Mouse (Mus musculus): ENCODE measurements around the gene Ankrd24. TPM values are rescaled to one million over a fixed set of nuclear protein-coding genes. Genes with fewer than 3 reads are reported as not detected.

Ankrd24 gene
- 1 to 10 TPM; 5.9 to 9.5 TPM for total RNA-seq (2021)
- long read RNA-seq, experiment 1, partial matches to known transcripts: 0 of 4 reads
- long read RNA-seq, experiment 1, other reads (novel, unspliced or antisense): 3 of 4 reads
- long read RNA-seq, experiment 2, partial matches to known transcripts: 0 of 8 reads
- long read RNA-seq, experiment 2, other reads (novel, unspliced or antisense): 5 of 8 reads

- no peak for DNase-seq
Observed at GRCm38 (mm10) chr10:81628390-81628789, at the start of gene Ankrd24. TSS of gene Ankrd24 (plus strand) at chr10:81628540.

- DNase-seq: no peak
Observed at GRCm38 (mm10) chr10:81579967-81580366, 48.4 kb upstream of the Ankrd24 start.

GRCm38 (mm10) chr10:81580441-81581070 lies 47.8 kb upstream of the Ankrd24 start:
- no peak for DNase-seq

GRCm38 (mm10) chr10:81583347-81583746 lies 45.0 kb upstream of the Ankrd24 start:
- no peak for DNase-seq

- DNase-seq: no peak
Observed at GRCm38 (mm10) chr10:81588739-81589138, 39.6 kb upstream of the Ankrd24 start.

- DNase-seq: no peak
Observed at GRCm38 (mm10) chr10:81591846-81592245, 36.5 kb upstream of the Ankrd24 start.

GRCm38 (mm10) chr10:81592631-81593030 lies 35.7 kb upstream of the Ankrd24 start:
- DNase-seq: no peak

- DNase-seq: no peak
Observed at GRCm38 (mm10) chr10:81593223-81593622, 35.1 kb upstream of the Ankrd24 start.

- no peak for DNase-seq
Observed at GRCm38 (mm10) chr10:81593935-81594334, 34.4 kb upstream of the Ankrd24 start.

- no peak for DNase-seq
Observed at GRCm38 (mm10) chr10:81595599-81595998, 32.7 kb upstream of the Ankrd24 start.

- DNase-seq: peak; percentile 56
Observed at GRCm38 (mm10) chr10:81596611-81597010, 31.7 kb upstream of the Ankrd24 start.

- peak; percentile 57 for DNase-seq
Observed at GRCm38 (mm10) chr10:81597137-81597950, 31.0 kb upstream of the Ankrd24 start.

GRCm38 (mm10) chr10:81598342-81598741 lies 30.0 kb upstream of the Ankrd24 start:
- no peak for DNase-seq

GRCm38 (mm10) chr10:81598871-81599270 lies 29.5 kb upstream of the Ankrd24 start:
- no peak for DNase-seq

- DNase-seq: no peak
Observed at GRCm38 (mm10) chr10:81599630-81600029, 28.7 kb upstream of the Ankrd24 start.

- DNase-seq: no peak
Observed at GRCm38 (mm10) chr10:81600096-81600495, 28.2 kb upstream of the Ankrd24 start.

- DNase-seq: peak; percentile 94
Observed at GRCm38 (mm10) chr10:81600738-81601203, 27.6 kb upstream of the Ankrd24 start, which contains the start of gene Tle6. TSS of gene Tle6 (minus strand) at chr10:81601073.

- no peak for DNase-seq
Observed at GRCm38 (mm10) chr10:81601396-81601905, 26.9 kb upstream of the Ankrd24 start.

GRCm38 (mm10) chr10:81602741-81603151 lies 25.6 kb upstream of the Ankrd24 start:
- no peak for DNase-seq

- no peak for DNase-seq
Observed at GRCm38 (mm10) chr10:81604019-81604967, 24.0 kb upstream of the Ankrd24 start.

- DNase-seq: peak; percentile 77
Observed at GRCm38 (mm10) chr10:81604968-81605665, 23.2 kb upstream of the Ankrd24 start.
